Mouse (Mus musculus): ENCODE measurements around the gene Ly6g6e. TPM values are rescaled to one million over a fixed set of nuclear protein-coding genes. Genes with fewer than 3 reads are reported as not detected.

Ly6g6e gene
- total RNA-seq, 2 experiments from 2014 or later = 4.1 to 4.3 TPM

DNA sequence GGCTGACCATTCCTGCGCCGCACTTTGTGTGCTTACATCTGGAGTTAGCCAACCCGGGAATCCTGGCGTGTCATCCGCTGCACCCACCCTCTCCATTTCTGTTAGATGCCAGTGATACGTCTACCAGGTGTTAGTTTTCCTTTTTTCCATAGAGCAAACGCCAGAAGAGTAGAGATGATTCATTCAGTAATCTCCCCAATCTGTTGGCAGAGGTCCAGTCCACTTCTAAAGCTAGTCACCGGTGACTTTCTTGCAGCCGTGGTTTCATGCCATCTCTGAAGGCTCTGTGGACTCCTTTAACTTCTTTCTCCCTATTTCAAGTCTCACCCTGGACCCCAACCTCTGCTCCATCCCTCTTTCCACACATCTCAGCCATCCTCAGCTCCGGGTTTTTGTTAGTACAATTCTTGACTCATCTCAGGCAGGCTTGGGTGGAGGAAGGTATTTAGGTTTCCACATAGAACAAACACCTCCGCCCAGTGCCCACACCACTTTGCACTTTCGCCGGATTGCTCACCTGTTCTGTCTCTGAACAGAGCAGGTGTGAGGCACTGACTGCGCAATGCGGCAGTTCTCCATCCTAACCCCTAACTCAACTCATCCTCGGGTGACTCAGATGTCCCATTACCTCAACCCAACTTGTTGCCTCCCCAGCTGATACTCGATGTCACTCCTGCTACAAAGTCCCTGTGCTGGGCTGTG lies 8.3 kb upstream of the Ly6g6e start:
- DNase-seq (ENCODE audit: extremely low spot score in 1 of 2, low spot score in 1 of 2) = no peak

DNA sequence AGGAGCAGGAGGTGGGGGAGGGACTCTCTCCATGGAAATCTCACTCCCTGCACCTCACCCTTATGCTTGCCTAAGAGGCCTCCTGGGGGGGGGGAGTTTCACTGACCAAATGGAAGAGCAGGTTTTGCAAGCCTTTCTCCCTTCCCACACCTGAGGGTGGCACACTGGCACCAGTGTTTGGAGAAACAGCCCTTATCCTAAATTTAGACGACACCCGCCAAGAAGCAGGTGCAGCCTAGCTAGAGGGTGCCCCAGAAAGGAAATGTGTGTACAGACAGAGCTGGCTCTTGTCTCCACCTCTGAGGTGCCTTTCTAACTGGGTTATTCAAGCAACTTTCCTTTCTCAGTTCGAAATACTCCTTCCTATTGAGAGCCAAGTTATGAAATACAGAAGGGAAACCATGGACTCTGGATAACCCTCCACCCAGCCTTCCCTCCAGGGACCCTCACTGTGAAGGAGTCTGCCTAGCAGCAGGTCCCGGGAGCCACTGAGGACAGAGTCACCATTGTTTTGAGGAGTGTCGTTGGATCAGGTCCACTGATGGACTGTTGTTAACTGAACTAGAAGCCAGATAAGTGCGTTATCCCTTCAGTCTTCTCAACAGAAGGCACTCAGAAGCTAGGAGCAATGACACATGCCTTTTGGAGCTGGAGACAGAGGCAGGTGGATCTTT lies 6.0 kb upstream of the Ly6g6e start:
- DNase-seq (ENCODE audit: extremely low spot score in 1 of 2, low spot score in 1 of 2) = no peak

DNA sequence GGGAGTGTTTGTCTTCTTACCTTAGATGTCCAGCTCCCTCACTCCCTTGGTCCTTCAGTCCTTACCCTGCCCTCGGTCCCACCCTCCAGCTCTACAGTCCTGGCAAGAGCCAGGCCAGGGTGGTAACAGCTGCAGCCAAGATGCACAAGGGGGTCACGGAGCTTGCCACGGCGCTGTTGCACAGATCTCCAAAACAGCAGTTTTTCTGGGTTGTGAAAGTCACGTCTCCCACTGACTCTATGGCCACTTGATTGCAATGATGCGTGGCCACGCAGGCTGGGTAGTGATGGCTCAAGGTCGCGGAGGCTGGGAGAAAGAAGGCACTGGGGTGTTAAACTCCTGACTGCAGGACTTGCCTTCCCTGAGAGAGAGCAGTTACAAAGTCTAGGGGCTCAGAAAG lies 5.2 kb upstream of the Ly6g6e start:
- no peak for DNase-seq (ENCODE audit: extremely low spot score in 1 of 2, low spot score in 1 of 2)

DNA sequence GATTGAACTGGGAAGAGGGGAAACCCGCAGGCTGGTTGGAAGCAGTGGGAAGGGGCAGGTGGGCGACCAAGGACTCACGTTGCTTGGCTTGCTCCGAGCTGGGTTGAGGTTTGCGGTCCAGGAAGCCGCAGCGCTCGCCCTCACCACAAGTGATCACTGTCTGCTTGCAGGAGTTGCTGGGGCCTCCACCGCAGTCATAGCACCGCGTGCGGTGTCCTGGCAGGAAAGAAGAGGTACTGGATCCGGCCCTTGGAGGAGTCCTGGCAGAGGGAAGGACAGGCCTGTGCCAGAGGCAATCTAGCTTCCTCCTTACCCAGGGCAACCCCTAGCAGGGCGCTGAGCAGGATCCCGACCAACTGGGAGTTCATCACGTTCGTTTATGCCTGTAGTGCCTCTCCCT lies 2.6 kb upstream of the Ly6g6e start:
- no peak for DNase-seq (ENCODE audit: extremely low spot score in 1 of 2, low spot score in 1 of 2)

DNA sequence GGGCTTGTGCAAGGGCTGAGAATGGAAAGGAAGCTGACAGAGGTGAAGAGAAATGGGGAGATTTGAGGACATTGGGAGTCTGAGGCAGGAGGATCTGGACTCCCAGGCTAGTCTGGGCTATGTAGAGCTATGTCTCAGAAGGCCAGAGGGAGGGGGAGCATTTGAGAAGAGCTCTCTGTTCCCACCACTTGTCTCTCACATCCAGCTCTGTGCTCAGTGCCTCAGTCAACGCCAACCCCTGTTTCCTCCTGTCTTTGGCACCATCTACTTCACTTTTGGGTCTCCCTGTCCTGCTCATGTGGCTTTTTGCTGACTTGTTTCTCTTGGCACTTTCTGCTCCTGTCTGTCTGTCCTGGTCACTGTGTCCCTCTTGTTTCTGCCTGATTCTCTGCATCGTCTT lies 583 bp downstream of the Ly6g6e start:
- no peak for DNase-seq (ENCODE audit: extremely low spot score in 1 of 2, low spot score in 1 of 2)

DNA sequence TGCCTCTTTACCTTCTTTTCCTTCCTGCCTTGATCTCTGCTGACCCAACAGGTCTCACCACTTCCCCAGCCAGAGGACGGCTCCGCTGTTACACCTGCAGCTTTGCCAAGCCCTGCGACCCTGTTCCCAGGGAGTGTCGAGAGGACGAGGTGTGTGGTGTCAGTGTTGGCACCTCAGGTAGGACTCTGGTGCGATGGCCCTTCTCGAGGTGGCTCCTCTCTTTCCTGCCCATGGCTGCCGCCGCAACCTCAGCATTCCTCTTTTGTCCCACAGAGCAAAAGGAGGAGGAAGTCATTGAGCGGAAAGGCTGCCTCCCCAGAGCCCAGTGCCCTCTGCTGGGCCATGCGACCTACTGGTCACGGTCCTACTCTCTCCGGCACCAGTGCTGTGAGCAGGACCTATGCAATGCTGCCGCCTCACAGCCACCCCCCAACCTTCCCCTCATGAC lies 1.1 kb downstream of the Ly6g6e start, which contains the start of gene Ly6g6d:
Gene Ly6g6d, minus strand, starts transcription at position 280 of the 448 bp plus-strand sequence.
- no peak for DNase-seq (ENCODE audit: extremely low spot score in 1 of 2, low spot score in 1 of 2)

DNA sequence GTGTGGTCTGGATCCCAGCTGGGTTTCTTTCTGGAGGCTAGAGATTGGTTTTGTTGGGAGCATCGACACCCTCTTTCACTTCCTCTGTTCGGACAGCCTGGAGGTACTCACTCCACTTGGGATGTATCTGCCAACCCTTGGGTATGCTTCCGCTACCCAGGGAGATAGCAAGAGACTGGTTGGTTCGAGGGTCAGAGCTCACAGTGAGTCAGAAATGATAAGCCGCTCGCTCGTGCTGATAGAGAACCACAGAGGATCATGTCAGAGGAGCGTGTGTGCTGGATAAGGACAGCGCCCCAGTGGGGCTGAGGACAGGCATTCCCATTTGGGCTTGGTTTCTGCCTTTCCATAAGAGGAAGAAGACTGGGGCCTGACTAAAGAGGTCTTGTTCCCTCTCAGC lies 3.1 kb downstream of the Ly6g6e start:
- no peak for DNase-seq (ENCODE audit: extremely low spot score in 1 of 2, low spot score in 1 of 2)

DNA sequence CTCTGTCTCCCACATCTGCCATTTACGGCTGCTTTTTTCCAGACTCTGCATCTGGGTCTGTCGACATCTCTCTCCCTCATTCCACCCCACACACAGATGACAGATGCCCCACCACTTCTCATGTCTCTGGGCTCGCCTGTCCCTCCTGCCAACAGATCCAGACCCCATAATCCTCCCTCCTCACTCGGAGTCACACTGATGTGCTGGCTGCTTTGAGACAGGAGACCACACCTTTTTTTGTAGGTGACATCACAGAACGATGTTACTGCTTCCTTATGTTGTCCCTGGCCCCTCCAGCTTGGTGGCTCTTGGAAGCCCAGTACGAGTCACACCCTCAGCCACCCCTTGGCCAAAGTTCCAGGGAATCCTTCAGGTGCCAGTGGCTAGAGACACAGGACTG lies 3.5 kb downstream of the Ly6g6e start:
- no peak for DNase-seq (ENCODE audit: extremely low spot score in 1 of 2, low spot score in 1 of 2)

DNA sequence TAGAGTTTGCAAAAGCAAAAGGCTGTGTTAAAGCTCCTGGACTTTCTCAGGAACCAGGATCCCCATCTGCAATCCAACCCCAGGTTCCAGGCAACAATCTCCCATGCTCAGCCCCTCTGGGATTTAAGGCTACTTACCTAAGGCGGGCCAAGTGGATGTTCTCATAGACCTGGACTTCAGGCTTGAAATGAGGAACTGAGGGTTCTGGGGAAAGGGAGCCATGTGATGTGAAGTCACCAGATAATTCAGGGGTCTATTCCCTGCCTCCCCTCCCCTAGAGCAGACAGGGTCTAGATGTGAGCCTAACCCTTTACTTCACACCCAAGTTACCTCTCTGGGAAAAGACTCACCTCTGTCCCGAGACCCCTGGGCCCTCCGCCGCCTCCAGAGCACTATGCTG lies 4.0 kb downstream of the Ly6g6e start:
- no peak for DNase-seq (ENCODE audit: extremely low spot score in 1 of 2, low spot score in 1 of 2)

DNA sequence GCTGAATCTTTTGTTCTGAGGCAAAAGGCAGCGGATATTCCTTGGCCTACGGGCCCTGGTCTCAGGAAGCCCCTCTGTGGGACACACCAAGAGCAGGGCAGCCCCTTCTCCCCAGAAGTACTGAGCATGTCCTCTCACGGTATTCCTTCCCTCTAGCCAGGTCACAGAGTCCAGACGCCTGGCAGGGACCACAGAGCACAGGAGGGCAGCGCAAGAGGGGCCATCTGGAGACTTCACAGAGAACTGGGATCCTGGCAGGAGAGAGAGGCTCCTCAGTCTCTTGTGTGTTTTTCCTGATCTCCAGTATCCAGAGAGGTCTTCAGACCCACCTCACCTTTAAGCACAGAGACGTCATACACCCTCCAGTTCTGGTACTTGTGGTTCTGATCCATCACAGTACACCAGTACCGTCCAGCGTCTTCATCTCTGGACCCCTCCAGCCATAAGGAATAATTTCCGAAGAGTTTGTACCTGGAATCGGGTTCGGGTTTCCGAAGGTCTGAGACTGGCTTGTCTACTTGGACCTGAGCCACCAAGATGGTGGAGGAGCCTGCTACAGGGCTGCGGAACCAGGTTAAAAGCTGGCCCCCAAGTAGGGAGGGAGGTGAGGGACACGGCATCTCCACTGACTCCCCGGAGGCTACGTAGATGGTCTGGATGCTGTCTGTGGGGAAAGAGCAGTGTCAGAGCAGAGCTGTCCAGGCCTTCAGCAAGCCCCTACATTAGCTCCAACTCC lies 6.3 kb downstream of the Ly6g6e start:
- no peak for DNase-seq (ENCODE audit: extremely low spot score in 1 of 2, low spot score in 1 of 2)

DNA sequence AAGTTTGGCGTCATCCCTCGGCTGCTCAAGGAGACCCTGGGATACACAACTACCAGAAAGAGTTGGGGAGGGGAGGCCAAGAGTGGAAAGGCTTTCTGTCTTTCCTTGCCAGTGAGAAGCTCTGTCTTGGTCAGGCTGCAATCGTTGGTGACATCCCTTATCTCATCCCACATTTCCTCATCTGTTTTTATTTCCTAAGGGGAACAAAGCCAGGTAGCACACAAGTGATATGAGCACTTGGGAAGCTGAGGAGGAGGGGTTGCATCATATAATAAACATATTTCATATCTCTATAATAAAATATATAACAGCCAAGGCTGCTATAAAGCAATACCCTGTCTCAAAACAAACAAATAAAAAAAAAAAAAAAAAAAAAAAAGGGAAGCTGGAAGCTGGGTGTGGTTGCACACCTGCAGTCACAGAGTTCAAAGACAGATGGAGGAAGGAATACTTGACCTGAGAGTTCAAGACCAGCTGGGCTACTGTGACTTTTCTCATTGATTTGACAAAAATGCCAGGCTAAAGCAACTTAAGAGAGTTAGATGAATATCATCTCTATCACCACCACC lies 7.3 kb downstream of the Ly6g6e start:
- no peak for DNase-seq (ENCODE audit: extremely low spot score in 1 of 2, low spot score in 1 of 2)

DNA sequence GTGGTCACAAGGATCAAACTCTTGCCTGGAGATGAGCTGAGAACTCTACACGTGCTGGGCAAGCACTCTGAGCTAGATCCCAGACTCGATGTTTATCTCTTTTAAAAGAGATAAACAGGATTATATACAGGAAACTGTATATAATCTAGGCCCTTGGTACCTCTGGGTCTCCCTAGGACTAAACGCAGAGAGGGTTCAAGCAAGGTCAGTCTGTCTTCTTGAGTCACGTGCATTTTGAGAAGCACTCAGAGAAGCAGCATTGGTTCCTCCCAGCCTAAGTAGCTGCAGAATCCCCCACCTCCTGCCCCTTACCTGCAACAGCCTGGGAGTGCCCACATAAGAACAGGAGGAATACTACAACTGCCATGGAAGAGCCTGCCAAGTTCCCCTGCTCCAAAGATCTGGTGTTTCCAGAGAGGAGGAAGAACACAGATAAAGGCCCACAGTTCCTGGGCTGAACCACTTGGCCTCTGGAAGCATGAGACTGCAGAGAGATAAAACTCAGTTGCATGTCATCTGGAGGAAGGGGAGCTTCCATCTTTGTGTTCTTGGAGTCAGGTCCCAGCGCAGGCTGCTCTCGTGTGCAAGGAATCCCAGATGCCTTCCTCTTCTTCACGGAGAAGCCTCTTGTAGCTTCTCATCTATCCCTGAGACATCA lies 8.6 kb downstream of the Ly6g6e start, which contains the start of gene Ly6g6f:
Gene Ly6g6f, minus strand, starts transcription at position 403 of the 658 bp plus-strand sequence.
- DNase-seq (ENCODE audit: extremely low spot score in 1 of 2, low spot score in 1 of 2) = no peak

DNA sequence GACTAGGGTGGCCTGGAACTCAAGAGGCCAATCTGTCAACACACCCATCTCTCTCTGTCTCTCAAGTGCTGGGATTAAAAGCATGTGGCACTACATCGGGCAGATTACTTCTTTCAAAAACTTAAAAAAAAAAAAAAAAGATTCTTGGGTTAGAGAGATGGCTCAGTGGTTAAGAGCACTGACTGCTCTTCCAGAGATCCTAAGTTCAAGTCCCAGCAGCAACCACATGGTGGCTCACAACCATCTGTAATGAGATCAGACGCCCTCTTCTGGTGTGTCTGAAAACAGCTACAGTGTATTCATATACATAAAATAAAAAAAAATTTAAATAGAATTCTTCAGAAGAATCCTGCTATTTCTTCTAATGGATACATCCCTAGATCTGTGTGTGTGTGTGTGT lies 11.4 kb downstream of the Ly6g6e start:
- no peak for DNase-seq (ENCODE audit: extremely low spot score in 1 of 2, low spot score in 1 of 2)

DNA sequence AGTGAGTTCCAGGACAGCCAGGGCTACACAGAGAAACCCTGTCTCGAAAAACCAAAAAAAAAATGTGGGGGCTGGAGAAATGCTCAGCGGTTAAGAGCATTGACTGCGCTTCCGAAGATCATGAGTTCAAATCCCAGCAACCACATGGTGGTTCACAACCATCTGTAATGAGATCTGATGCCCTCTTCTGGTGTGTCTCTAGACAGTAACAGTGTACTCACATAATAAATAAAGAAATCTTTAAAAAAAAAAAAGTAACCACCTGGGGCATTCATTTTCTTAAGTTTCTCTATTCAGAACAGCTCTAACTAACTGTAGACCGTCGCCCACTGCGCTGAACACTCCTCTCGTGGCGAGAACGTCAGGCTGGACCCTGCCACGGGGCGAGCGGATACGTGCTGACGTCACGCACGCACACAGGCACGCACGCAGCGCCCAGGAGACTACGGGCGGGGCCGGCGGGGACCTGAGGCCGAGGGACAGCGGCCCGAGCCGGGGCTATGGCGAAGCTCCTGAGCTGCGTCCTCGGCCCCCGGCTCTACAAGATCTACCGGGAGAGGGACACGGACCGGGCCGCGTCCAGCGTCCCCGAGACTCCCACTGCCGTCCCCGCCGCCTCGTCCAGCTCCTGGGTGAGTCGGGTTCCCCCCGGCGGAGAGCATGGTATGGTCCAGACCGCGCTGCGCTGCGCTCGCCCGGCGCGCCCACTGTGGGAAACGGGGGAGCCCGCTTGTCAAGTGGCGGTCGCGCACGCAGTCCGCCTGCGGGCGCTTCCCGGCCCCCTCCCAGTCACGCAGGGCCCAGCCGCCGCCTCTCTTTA lies 12.3 kb downstream of the Ly6g6e start, which contains the start of gene Abhd16a:
Gene Abhd16a, plus strand, starts transcription at position 439 of the 820 bp plus-strand sequence.
- DNase-seq (ENCODE audit: extremely low spot score in 1 of 2, low spot score in 1 of 2) = peak; percentile 86 to 94

DNA sequence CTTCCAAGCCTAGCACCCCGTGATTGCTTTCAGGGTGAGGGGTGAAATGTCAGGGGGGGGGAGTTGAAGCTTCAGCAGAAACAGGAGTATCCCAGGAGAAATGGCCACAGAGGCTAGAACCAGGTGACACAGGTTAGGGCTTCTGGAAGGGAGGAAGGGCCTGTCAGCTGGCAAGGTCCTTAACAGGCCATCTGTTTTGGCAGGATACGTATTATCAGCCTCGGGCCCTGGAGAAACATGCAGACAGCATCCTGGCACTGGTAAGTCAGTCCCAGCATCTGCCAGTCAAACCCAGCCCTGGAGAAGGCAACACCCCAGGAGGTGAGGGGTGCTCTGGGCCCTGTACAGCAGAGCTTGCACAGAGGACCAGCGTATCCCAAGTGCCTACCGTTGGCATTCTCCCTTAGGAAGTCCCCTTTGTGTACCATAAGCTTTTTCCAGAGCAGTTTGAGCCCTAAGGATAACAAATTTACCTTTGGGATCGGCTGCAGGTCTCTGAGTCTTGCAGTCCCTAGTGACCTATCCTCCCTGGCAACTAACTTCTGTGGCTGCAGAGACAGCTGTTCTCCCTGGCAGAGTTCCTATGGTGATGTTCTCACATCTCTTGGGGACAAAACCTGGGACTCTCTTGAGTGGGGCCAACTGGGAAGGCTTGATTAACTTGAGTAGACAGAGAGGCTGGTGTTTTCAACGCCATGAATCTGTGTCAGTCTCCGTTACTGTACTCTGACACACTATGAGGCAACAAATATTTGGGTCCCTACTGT lies 13.6 kb downstream of the Ly6g6e start:
- DNase-seq (ENCODE audit: extremely low spot score in 1 of 2, low spot score in 1 of 2) = no peak

DNA sequence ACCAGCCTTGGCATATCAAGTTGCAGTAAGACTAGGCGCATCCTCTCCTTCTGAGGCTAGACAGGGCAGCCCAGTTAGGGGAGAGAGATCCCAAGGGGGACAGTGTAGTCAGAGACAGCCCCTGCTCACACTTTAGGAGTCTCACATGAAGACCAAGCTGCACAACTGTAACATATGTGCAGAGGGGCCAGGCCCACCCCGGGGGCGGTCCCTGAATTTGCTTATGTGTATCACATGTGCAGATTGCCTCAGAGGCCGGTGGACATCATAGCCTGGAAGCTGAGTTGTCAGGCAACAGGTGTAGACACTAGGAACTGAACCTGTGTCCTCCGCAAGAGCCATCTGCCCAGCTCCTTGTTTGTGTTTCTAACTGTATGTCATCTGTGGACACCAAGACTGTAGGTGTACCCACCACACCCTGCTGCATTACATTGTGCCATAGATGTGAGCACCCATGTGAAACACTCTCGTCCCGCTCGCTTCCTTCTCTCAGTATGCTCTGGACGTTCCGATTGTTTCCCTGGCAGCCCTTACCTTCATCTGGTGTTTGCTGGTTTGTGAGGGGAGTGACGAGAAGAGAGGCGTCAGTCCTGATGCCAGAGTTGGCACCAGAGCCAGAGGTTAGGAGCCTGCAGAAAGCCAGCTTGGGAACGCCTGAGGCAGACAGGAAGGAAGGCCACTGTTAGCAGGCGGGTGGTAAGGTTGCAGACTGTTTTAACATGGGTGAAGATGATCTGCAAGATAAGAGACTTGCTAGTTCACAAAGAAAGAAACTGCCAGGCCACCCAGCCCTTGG lies 15.9 kb downstream of the Ly6g6e start:
- no peak for DNase-seq (ENCODE audit: extremely low spot score in 1 of 2, low spot score in 1 of 2)

DNA sequence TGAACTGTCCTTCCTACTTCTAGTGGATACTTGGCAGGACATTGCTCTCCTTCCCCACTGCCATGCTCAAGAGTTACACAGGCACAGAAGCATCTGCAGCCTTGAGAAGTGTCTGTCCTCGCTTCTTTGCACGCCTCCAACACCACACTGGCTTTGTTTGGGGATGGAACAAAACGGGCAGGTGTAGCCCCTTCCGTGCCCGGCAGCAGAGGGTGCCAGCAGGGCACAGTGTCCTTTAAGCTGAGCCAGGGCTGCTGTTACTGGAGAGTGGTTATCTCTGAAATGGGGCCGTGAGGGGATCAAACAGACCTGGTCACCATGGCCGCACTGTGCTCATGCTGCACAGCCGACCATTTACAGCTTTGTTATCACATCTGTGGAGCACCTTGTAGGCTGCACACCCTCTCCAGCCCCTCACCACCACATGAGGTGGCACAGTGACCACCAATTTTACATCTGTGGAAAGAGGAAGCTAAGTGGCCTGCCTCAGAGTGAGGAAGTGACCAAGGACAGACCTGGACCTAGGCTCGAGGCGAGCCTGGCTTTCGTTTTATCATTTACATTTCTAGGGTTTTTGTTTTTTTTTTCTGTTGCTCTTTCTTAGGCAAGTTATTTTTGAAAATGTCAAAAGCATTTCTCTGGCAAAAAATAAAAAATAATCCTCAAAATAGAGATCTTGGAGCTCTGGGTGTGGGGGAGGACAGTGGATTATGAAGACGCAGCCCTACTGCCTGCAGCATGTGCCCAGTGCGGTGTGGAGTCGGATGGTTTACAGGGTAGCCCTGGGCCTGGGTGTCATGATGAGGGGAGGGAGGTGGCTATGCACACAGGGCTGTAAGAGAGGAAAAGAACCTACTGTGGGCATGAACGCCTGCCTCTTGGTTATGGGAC lies 18.0 kb downstream of the Ly6g6e start:
- no peak for DNase-seq (ENCODE audit: extremely low spot score in 1 of 2, low spot score in 1 of 2)

Data from layer of hippocampus, postnatal 25 days (tissue).